ENCODE assay signal across 35 mouse cellular contexts in genomic region chr3:85914806-85915205, GRCm38 (mm10). TPM values are rescaled to one million over a fixed set of nuclear protein-coding genes. Genes with fewer than 3 reads are reported as not detected.
"Had no signal": no experiment of that assay in that cellular context is flagged by ENCODE, and none has a peak within 500 bp of the region (broad histone marks: within the 10 kb centered on the region; RNA-seq: fewer than 3 reads in every experiment).

No protein-coding gene starts in this region.

- DNase-seq: left cerebral cortex, postnatal 4 days; liver; liver, embryonic 13.5 days; liver, postnatal 0 days; lung, adult 18-20 months; lung, adult 2 months; lung, embryonic 14.5 days; lung, postnatal 10 days; lung, postnatal 14 days; lung, postnatal 36 days; lung, postnatal 4 days; midbrain, embryonic 14.5 days had no signal

- H3K9ac ChIP-seq: limb, embryonic 12.5 days; limb, embryonic 13.5 days; limb, embryonic 15.5 days; liver, embryonic 12.5 days; liver, embryonic 13.5 days; liver, embryonic 14.5 days; liver, embryonic 15.5 days; liver, postnatal 0 days; lung, embryonic 14.5 days; lung, embryonic 15.5 days; midbrain, embryonic 12.5 days; midbrain, embryonic 13.5 days; midbrain, embryonic 15.5 days; neural tube, embryonic 12.5 days had no signal

- H3K4me1 ChIP-seq: limb, embryonic 10.5 days; limb, embryonic 12.5 days; limb, embryonic 13.5 days; limb, embryonic 15.5 days; liver, embryonic 12.5 days; liver, embryonic 13.5 days; liver, embryonic 15.5 days; lung, embryonic 15.5 days; megakaryocyte, embryonic 14.5 days; midbrain, embryonic 12.5 days; midbrain, embryonic 13.5 days; midbrain, embryonic 15.5 days; neural tube, embryonic 12.5 days had no signal

- H3K27me3 ChIP-seq: limb, embryonic 12.5 days; limb, embryonic 13.5 days; limb, embryonic 15.5 days; liver, embryonic 12.5 days; liver, embryonic 13.5 days; liver, embryonic 15.5 days; lung, embryonic 15.5 days; midbrain, embryonic 12.5 days; midbrain, embryonic 13.5 days; midbrain, embryonic 15.5 days; neural tube, embryonic 12.5 days had no signal

- H3K4me3 ChIP-seq: left cerebral cortex, adult 2 months; limb, embryonic 10.5 days; limb, embryonic 12.5 days; limb, embryonic 13.5 days; limb, embryonic 15.5 days; liver, embryonic 12.5 days; liver, embryonic 13.5 days; liver, embryonic 15.5 days; lung, embryonic 15.5 days; megakaryocyte, embryonic 14.5 days; midbrain, embryonic 12.5 days; midbrain, embryonic 13.5 days; midbrain, embryonic 15.5 days; myocyte; neural tube, embryonic 12.5 days had no signal

- H3K4me2 ChIP-seq: limb, embryonic 12.5 days; limb, embryonic 13.5 days; limb, embryonic 15.5 days; liver, embryonic 11.5 days; liver, embryonic 12.5 days; liver, embryonic 13.5 days; liver, embryonic 15.5 days; lung, embryonic 14.5 days; lung, embryonic 15.5 days; midbrain, embryonic 12.5 days; midbrain, embryonic 13.5 days; midbrain, embryonic 15.5 days; neural tube, embryonic 12.5 days had no signal

- H3K36me3 ChIP-seq: limb, embryonic 10.5 days; limb, embryonic 12.5 days; limb, embryonic 13.5 days; limb, embryonic 15.5 days; liver, embryonic 12.5 days; liver, embryonic 13.5 days; liver, embryonic 15.5 days; lung, embryonic 15.5 days; midbrain, embryonic 12.5 days; midbrain, embryonic 13.5 days; midbrain, embryonic 15.5 days; neural tube, embryonic 12.5 days had no signal

- H3K9me3 ChIP-seq: limb, embryonic 10.5 days; limb, embryonic 12.5 days; limb, embryonic 13.5 days; limb, embryonic 15.5 days; liver, embryonic 12.5 days; liver, embryonic 13.5 days; liver, embryonic 15.5 days; lung, embryonic 15.5 days; midbrain, embryonic 12.5 days; midbrain, embryonic 13.5 days; midbrain, embryonic 15.5 days; neural tube, embryonic 12.5 days had no signal

- H3K27ac ChIP-seq: left cerebral cortex, adult 2 months; limb, embryonic 10.5 days; limb, embryonic 12.5 days; limb, embryonic 13.5 days; limb, embryonic 15.5 days; liver, embryonic 12.5 days; liver, embryonic 13.5 days; liver, embryonic 14.5 days; liver, embryonic 15.5 days; lung, embryonic 15.5 days; macrophage; midbrain, embryonic 12.5 days; midbrain, embryonic 13.5 days; midbrain, embryonic 15.5 days; neural tube, embryonic 12.5 days had no signal

- ATAC-seq: liver, embryonic 12.5 days; liver, postnatal 0 days; lung, postnatal 0 days; midbrain, embryonic 13.5 days; midbrain, embryonic 15.5 days; midbrain, embryonic 16.5 days had no signal

RNA-seq across cellular contexts. Expression of gene Gm37240, which starts 27.5 kb away (rescaled TPM):
- total RNA-seq: megakaryocyte progenitor cell, adult 5-6 weeks; megakaryocyte-erythroid progenitor cell, adult 5-6 weeks; monocyte, adult 5-6 weeks had no signal
- polyA plus RNA-seq: macrophage had no signal

RNA-seq across cellular contexts. Expression of gene Glt28d2, which starts 27.5 kb away (rescaled TPM):
- total RNA-seq: megakaryocyte progenitor cell, adult 5-6 weeks; megakaryocyte, adult 5-6 weeks; monocyte, adult 5-6 weeks had no signal
- polyA plus RNA-seq: macrophage; midbrain, embryonic 13.5 days had no signal
